Mouse (Mus musculus) heart, adult 2 months (tissue): ENCODE results near the gene Cmtm6.

ENCODE experiments used
- CTCF ChIP-seq: fragments of 200-600 bp; IDR thresholded peaks from 2 replicates; pipeline ENCODE4 v1.8.1; 2022; ENCODE audit warnings: antibody characterized with exemption, mild to moderate bottlenecking, moderate library complexity
- EP300 ChIP-seq: fragments of 200-500 bp; IDR thresholded peaks from 2 replicates; pipeline ENCODE4 v1.6.1; 2011; ENCODE audit warnings: low read depth, low read length, control low read depth; ENCODE audit not compliant: insufficient read depth

DNA sequence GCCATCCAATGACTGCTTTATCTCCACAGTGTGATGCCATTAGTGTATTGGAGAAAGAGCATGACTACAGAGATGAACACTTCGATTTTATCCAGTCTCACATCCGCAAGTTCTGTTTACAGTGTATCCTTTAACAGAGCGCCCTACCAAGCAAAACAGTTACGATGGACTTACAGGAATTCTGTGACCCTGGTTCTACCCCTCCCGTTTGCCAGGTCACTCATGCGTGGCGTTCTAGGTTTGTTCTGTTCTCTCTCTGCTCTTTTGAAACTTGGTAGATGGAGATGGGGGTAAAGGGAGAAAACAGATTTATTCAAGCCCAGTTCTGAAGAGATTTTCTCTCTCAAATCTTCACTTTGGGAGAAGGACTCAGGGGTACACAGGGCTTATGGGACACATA is 17.4 kb upstream of the Cmtm6 start:
- TF ChIP-seq EP300: no peak
- no peak for TF ChIP-seq CTCF
